Mouse (Mus musculus) myocyte (in vitro differentiated cells): ENCODE data around the gene Sec14l1. TPM values are rescaled to one million over a fixed set of nuclear protein-coding genes. Genes with fewer than 3 reads are reported as not detected.
A peak's percentile ranks its signal among the peaks of the same experiment; 100 is the strongest.

Experiments used
- H3K27me3 ChIP-seq: one replicate; pipeline ENCODE4 v1.6.1; 2011; ENCODE audit not compliant: control insufficient read depth, insufficient read depth, insufficient read length
- H3K36me3 ChIP-seq: one replicate; pipeline ENCODE4 v1.6.1; 2011; ENCODE audit not compliant: control insufficient read depth, insufficient read depth
- H3K4me2 ChIP-seq: one replicate; pipeline ENCODE4 v1.6.1; 2011; ENCODE audit warnings: low read depth, control low read depth
- H3K4me3 ChIP-seq: one replicate; pipeline ENCODE4 v1.5.1; 2011; ENCODE audit warnings: mild to moderate bottlenecking, control low read depth, moderate library complexity
- H3K79me2 ChIP-seq: one replicate; pipeline ENCODE4 v1.6.1; 2011; ENCODE audit not compliant: control insufficient read depth, insufficient read depth
- H3ac ChIP-seq: one replicate; pipeline ENCODE4 v1.6.1; 2011; ENCODE audit not compliant: control insufficient read depth, insufficient read length
- CEBPB ChIP-seq: IDR thresholded peaks from 2 replicates; pipeline ENCODE4 v1.6.1; 2011; ENCODE audit warnings: mild to moderate bottlenecking, moderate library complexity; ENCODE audit not compliant: poor library complexity, insufficient read depth, severe bottlenecking
- E2F4 ChIP-seq: IDR thresholded peaks from one replicate; pipeline ENCODE4 v1.6.1; 2011; ENCODE audit warnings: mild to moderate bottlenecking, control low read depth, moderate library complexity; ENCODE audit not compliant: insufficient read depth
- MAX ChIP-seq: IDR thresholded peaks from one replicate; pipeline ENCODE4 v1.6.1; 2011; ENCODE audit warnings: low read depth, mild to moderate bottlenecking, control low read depth
- MYOD1 ChIP-seq, 3 experiments: IDR thresholded peaks; one replicate each; pipeline ENCODE4 v1.6.1; 2011; ENCODE audit warnings: control low read depth in 2 of 3, low read depth in 2 of 3, mild to moderate bottlenecking in 2 of 3, moderate library complexity in 1 of 3; ENCODE audit not compliant: insufficient read length in 2 of 3, control insufficient read depth in 1 of 3
- MYOG ChIP-seq, 3 experiments: IDR thresholded peaks; one replicate each; pipeline ENCODE4 v1.6.1; 2011; ENCODE audit warnings: control low read depth in 2 of 3, low read depth in 2 of 3, mild to moderate bottlenecking in 2 of 3; ENCODE audit not compliant: insufficient read length in 2 of 3, control insufficient read depth in 1 of 3, insufficient read depth in 1 of 3
- POLR2A ChIP-seq: IDR thresholded peaks from one replicate; pipeline ENCODE4 v1.6.1; 2011; ENCODE audit warnings: low read depth, mild to moderate bottlenecking, control low read depth, moderate library complexity; ENCODE audit not compliant: insufficient read length
- POLR2AphosphoS2 ChIP-seq: IDR thresholded peaks from one replicate; pipeline ENCODE4 v1.6.1; 2011; ENCODE audit warnings: low read depth, control low read depth; ENCODE audit not compliant: insufficient read length
- REST ChIP-seq: IDR thresholded peaks from one replicate; pipeline ENCODE4 v1.6.1; 2011; ENCODE audit warnings: mild to moderate bottlenecking, control low read depth, moderate library complexity; ENCODE audit not compliant: insufficient read depth, insufficient read length
- SRF ChIP-seq: IDR thresholded peaks from one replicate; pipeline ENCODE4 v1.6.1; 2011; ENCODE audit warnings: low read depth; ENCODE audit not compliant: control insufficient read depth, insufficient read length
- TCF12 ChIP-seq: IDR thresholded peaks from one replicate; pipeline ENCODE4 v1.6.1; 2011; ENCODE audit warnings: mild to moderate bottlenecking, control low read depth; ENCODE audit not compliant: poor library complexity, insufficient read depth, severe bottlenecking
- TCF3 ChIP-seq: IDR thresholded peaks from one replicate; pipeline ENCODE4 v1.6.1; 2011; ENCODE audit warnings: low read depth, control low read depth; ENCODE audit not compliant: insufficient read length
- USF1 ChIP-seq: IDR thresholded peaks from one replicate; pipeline ENCODE4 v1.6.1; 2011; ENCODE audit warnings: low read depth, mild to moderate bottlenecking, control low read depth, moderate library complexity
- polyA plus RNA-seq: library from polyadenylated mRNA; unstranded; fragments of >200 nt; fragmentation: generic; extraction: Trizol; gene quantifications from one replicate; pipeline ENCODE4 v1.2.1, GENCODE M21; 2012; ENCODE audit warnings: missing spikeins

Sec14l1 gene
- polyA plus RNA-seq, 1 experiment, result 84.8 TPM

GRCm38 (mm10) chr11:117176900-117177299 lies 61.9 kb downstream of the Sec14l1 start:
- Histone ChIP-seq H3K79me2 (no peaks in the 10 kb centered on the region), H3ac (no peak overlapping the region), H3K36me3 (no peaks in the 10 kb centered on the region), H3K4me3 (no peak overlapping the region), H3K4me2 (no peak overlapping the region), H3K27me3 (no peaks in the 10 kb centered on the region)
- TF ChIP-seq POLR2A (no peak), MAX (no peak), MYOD1 (IDR thresholded peaks at IDR 0.05; ENCODE audit: control insufficient read depth in 1 of 3, insufficient read length in 2 of 3, low read depth in 2 of 3) (no peak), CEBPB (no peak), TCF3 (no peak), REST (no peak), TCF12 (no peak), POLR2AphosphoS2 (no peak), E2F4 (no peak), USF1 (no peak), MYOG (IDR thresholded peaks at IDR 0.05; ENCODE audit: control insufficient read depth in 1 of 3, insufficient read depth in 1 of 3, insufficient read length in 2 of 3, low read depth in 2 of 3) (no peak), SRF (no peak)

- TF ChIP-seq POLR2AphosphoS2 (no peak), TCF3 (no peak), CEBPB (peak; percentile 24; the same call in 1 of the 2 replicates)
- H3K36me3 ChIP-seq, result no peaks in the 10 kb centered on the region
- no peak overlapping the region for H3K4me2 ChIP-seq
- H3K4me3 ChIP-seq, result no peak overlapping the region
- no peaks in the 10 kb centered on the region for H3K27me3 ChIP-seq
- no peak overlapping the region for H3ac ChIP-seq
- no peaks in the 10 kb centered on the region for H3K79me2 ChIP-seq
Observed at GRCm38 (mm10) chr11:117177303-117177979, 62.5 kb downstream of the Sec14l1 start.

- Histone ChIP-seq H3K79me2 (no peaks in the 10 kb centered on the region), H3K4me3 (no peak overlapping the region), H3ac (no peak overlapping the region), H3K4me2 (no peak overlapping the region), H3K27me3 (no peaks in the 10 kb centered on the region), H3K36me3 (no peaks in the 10 kb centered on the region)
- TF ChIP-seq TCF12 (no peak), SRF (no peak), USF1 (no peak), MYOD1 (IDR thresholded peaks at IDR 0.05; ENCODE audit: control insufficient read depth in 1 of 3, insufficient read length in 2 of 3, low read depth in 2 of 3) (no peak), POLR2A (no peak), MAX (no peak), REST (no peak), CEBPB (no peak)
Observed at GRCm38 (mm10) chr11:117179902-117180301, 64.9 kb downstream of the Sec14l1 start.

- TF ChIP-seq CEBPB (no peak), E2F4 (no peak), POLR2A (no peak), MYOD1 (IDR thresholded peaks at IDR 0.05; ENCODE audit: control insufficient read depth in 1 of 3, insufficient read length in 2 of 3, low read depth in 2 of 3) (no peak), USF1 (no peak), POLR2AphosphoS2 (no peak), TCF3 (no peak), MAX (no peak), SRF (no peak), MYOG (IDR thresholded peaks at IDR 0.05; ENCODE audit: control insufficient read depth in 1 of 3, insufficient read depth in 1 of 3, insufficient read length in 2 of 3, low read depth in 2 of 3) (no peak), TCF12 (no peak), REST (no peak)
Observed at GRCm38 (mm10) chr11:117182808-117183207, 67.8 kb downstream of the Sec14l1 start.

GRCm38 (mm10) chr11:117183299-117183698 lies 68.3 kb downstream of the Sec14l1 start:
- peak; percentile 86 for TF ChIP-seq USF1
- no peak for TF ChIP-seq TCF12
- Histone ChIP-seq H3K27me3 (no peaks in the 10 kb centered on the region), H3K4me3 (no peak overlapping the region), H3ac (no peak overlapping the region), H3K79me2 (no peaks in the 10 kb centered on the region), H3K36me3 (no peaks in the 10 kb centered on the region), H3K4me2 (no peak overlapping the region)

More at GRCm38 (mm10) chr11:117182808-117183207, 67.8 kb downstream of the Sec14l1 start:
- Histone ChIP-seq H3K79me2 (no peaks in the 10 kb centered on the region), H3K4me3 (no peak overlapping the region), H3ac (no peak overlapping the region), H3K36me3 (no peaks in the 10 kb centered on the region), H3K4me2 (no peak overlapping the region), H3K27me3 (no peaks in the 10 kb centered on the region)
